Mouse (Mus musculus) left cerebral cortex, adult 2 months (tissue): ENCODE results near the gene Gm20481. TPM values are rescaled to one million over a fixed set of nuclear protein-coding genes. Genes with fewer than 3 reads are reported as not detected.
"Not testable (repeated sequence)": the region's sequence is repeated elsewhere in the genome, so short reads cannot be mapped to it uniquely, and the experiment has no call there.

Experiments
- DNase-seq, 2 experiments: peaks; one replicate each; pipeline ENCODE4 v3.0.0; 2021 to 2022; ENCODE audit warnings: low spot score in 2 of 2, mixed read lengths in 1 of 2; ENCODE audit errors: extremely low spot score in 1 of 2
- H3K27ac ChIP-seq: fragments of 200-600 bp; 2 replicates; pipeline ENCODE4 v1.8.1; 2022
- H3K4me3 ChIP-seq: fragments of 200-600 bp; 2 replicates; pipeline ENCODE4 v1.8.1; 2022
- CTCF ChIP-seq: fragments of 200-600 bp; IDR thresholded peaks from 2 replicates; pipeline ENCODE4 v1.8.1; 2022; ENCODE audit warnings: antibody characterized with exemption, mild to moderate bottlenecking, moderate library complexity
- intact Hi-C: fragments of 180-260 bp; cut with DNase I; formaldehyde crosslinking; loops from one replicate; pipeline ENCODE4 v1.15.1; 2025
- long read RNA-seq, 2 experiments: library from polyadenylated mRNA; stranded (forward); transcript quantifications; one replicate each; pipeline ENCODE4 v2.0.0; 2021; ENCODE audit warnings: borderline mapping rate in 2 of 2
- total RNA-seq, 2 experiments: library from RNA; stranded (reverse); gene quantifications; 2 replicates each; pipeline ENCODE4 v1.2.3; 2021

Gene Gm20481
- total RNA-seq = not detected
- long read RNA-seq, experiment 1, partial matches to known transcripts = 0 of 1 reads
- long read RNA-seq, experiment 1, other reads (novel, unspliced or antisense) = 1 of 1 reads
- long read RNA-seq, experiment 2 = 0 reads

DNA sequence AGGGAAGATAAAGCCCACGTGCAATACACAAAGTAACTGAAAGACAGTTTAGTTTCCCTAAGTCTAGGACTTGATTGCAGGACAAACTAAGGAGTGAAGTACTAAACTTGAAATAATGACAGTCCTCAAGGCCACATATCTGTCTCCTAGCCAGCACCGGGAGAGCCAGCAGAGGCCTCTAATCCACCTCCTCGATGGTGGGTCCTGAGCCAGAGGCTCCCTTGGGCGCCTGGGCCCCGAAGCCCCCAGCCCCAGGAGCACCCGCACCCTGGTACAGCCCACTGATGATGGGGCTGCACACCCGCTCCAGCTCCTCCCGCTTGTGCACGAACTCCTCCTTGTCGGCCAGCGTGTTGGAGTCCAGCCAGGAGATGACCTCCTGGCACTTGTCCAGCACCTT is at the start of gene Gm20481:
TSS of gene Gm20481 (plus strand) at position 91 of the 400 bp plus-strand sequence.
- H3K27ac ChIP-seq, H3K4me3 ChIP-seq, DNase-seq, intact Hi-C loops: not testable (repeated sequence)

DNA sequence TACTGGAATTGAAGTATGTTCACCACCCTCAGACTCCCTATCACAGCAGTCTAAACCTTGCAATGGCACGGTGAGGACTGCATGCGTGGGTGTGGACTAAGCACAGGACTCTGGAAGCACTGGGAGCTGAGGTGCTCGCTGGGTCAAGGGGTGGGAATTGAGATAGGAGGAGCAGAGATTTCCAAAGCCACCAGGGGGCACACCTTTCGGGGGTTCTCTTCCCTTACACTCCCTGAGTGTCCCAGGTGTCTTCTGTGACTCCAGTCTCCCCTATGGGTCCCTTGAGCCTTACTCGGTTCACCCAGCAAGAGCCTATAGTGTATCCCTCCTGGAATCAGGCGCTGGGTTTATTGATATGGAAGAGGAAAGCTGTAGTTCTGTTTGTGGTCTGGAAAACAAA is 46.8 kb upstream of the Gm20481 start:
- no peak overlapping the region for H3K27ac ChIP-seq
- peak; percentile 16 for TF ChIP-seq CTCF
- H3K4me3 ChIP-seq = no peak overlapping the region
- no peak for DNase-seq
- intact Hi-C loops = no loop called here

DNA sequence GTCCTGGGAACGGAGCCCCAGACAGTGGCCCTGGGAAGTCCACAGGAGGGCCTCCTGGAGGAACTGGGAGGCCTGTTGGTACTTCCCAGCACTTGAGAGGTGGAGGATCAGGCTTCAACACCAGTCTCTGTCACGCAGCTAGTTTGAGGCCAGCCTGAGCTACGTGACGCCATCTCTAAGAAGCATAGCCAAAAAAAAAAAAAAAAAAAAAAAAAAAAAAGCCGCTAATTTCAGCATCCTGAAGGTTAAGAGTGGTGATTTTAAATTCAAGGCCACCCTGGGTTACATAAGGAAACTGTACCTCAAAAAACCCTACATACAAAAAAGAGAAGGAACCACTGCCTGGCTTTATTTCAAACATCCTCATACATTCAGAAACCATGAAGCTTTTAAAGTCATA is 45.5 kb upstream of the Gm20481 start:
- Histone ChIP-seq H3K27ac (no peak overlapping the region), H3K4me3 (no peak overlapping the region)
- intact Hi-C loops = no loop called here
- TF ChIP-seq CTCF = no peak
- DNase-seq = no peak

DNA sequence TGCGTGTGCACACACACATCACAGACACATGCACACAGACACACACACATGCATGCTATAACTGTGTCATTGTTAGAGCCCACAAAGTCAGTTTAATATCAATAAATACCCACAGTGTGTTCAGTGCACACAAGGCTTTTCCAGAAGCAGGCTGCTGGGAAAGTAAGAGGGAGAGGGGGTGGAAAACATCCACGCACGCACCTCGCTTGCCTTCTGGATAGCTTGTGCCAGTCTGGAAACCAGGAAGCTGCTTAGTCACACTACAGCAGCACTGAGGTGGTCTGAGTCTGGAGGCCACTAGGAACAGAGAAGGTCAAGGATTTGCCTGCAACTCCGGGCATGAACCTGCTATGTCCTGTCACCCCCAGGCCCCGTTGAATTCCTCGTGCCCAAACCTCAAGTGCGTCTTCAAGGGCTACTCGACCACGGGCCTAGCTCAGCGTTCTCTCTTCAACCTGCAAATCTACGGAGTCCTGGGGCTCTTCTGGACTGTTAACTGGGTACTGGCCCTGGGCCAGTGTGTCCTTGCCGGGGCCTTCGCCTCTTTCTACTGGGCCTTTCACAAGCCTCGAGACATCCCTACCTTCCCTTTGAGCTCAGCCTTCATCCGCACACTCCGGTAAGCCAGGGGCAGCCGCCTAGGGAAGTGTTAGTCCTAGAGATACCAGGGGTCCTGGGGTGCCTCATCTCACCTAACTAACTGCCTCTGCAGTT is 42.2 kb upstream of the Gm20481 start:
- peak overlapping the region; percentile 50; the same call in 1 of the 2 replicates for H3K27ac ChIP-seq
- intact Hi-C loops = no loop called here
- H3K4me3 ChIP-seq = no peak overlapping the region
- DNase-seq = peak in 1 of 2 experiments; percentile 33
- TF ChIP-seq CTCF = no peak

DNA sequence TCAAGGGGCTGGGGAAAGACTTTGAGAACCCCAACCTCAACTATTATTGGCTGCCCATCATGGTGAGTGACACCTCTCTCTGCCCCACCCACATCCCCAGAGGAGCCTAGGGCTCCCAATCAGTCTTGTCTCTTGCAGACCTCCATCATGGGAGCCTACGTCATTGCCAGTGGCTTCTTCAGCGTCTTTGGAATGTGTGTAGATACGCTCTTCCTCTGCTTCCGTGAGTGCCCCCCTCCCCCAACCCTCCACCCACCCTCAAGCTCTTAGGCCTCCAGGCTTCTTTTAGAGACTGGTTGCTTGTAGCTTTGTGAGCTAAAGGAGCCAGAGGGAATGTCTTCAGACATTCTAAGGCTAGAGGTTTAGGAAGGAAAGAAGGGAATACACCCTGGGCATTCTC is 40.9 kb upstream of the Gm20481 start:
- no peak for DNase-seq
- intact Hi-C loops = no loop called here
- Histone ChIP-seq H3K4me3 (no peak overlapping the region), H3K27ac (no peak overlapping the region)
- TF ChIP-seq CTCF = no peak

DNA sequence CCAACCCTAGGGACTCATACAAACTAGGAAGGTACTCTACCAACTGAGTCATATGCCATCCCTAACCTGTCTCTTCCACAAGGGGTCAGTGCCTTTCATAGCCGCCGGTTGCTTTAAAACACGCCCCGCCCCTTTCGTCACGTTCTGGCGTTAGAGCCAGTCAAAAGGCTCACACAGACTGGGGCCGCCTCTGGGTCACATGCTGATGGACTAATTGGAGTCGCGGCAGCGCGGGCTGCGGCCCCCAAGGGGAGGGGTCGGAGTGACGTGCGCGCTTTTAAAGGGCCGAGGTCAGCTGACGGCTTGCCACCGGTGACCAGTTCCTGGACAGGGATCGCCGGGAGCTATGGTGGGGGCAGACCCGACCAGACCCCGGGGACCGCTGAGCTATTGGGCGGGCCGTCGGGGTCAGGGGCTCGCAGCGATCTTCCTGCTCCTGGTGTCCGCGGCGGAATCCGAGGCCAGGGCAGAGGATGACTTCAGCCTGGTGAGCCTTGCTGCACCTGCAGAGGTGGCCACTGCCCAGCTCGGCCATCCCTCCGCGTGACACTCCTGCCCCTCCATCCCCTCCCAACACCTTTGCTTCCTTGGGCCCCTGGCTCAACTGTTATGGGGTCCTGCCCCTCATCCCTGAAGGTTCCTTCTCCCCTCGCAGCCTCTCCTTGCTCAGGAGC is 38.5 kb upstream of the Gm20481 start, which contains the start of gene Neu1:
TSS of gene Neu1 (plus strand) at position 193 of the 674 bp plus-strand sequence.
- peak; percentile 97 for DNase-seq

DNA sequence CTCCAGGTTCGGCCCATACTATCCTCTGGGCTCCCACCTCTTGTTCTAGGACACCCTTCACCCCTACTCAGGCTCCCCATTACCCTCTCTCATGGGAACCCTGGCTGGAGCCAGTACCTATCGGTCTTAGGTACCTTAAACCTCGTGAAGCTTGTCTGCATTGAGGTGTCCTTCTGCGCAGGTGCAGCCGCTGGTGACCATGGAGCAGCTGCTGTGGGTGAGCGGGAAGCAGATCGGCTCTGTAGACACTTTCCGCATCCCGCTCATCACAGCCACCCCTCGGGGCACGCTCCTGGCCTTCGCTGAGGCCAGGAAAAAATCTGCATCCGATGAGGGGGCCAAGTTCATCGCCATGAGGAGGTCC is 38.0 kb upstream of the Gm20481 start:
- Histone ChIP-seq H3K27ac (peak overlapping the region; percentile 90), H3K4me3 (peak overlapping the region; percentile 75)
- intact Hi-C loops = loop anchor here (2.0 kb wide), 2 partner anchors 19 to 33 kb away; partner anchors contain the start of genes C2 and Ehmt2
- DNase-seq = peak; percentile 39 to 44
- TF ChIP-seq CTCF = no peak

More for the DNA sequence above, 38.5 kb upstream of the Gm20481 start, which contains the start of gene Neu1:
- intact Hi-C loops = loop anchor here (2.0 kb wide), 2 partner anchors 20 to 32 kb away; partner anchors contain the start of genes C2 and Ehmt2
- H3K4me3 ChIP-seq = peak within 1 kb of the TSS; percentile 75
- peak within 1 kb of the TSS; percentile 90 for H3K27ac ChIP-seq
- TF ChIP-seq CTCF = peak; percentile 78

DNA sequence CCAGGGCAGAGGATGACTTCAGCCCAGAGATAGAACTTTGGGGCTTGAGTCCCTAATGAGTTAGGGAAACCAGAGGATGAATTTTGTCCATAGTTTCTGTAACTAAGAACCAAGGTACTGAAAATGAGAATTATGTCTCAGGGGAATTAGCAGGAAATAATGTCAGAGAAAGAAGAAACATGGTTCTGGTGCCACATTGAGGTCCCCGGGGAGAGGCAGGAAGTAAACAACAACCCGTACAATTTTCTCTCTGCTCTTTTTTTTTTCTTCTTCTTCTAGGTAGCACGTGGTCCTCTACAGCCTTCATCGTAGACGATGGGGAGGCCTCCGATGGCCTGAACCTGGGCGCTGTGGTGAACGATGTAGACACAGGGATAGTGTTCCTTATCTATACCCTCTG is 37.4 kb upstream of the Gm20481 start:
- intact Hi-C loops = no loop called here
- no peak for TF ChIP-seq CTCF
- no peak for DNase-seq
- H3K4me3 ChIP-seq = peak overlapping the region; percentile 75
- H3K27ac ChIP-seq = no peak overlapping the region; the same call in 1 of the 2 replicates

DNA sequence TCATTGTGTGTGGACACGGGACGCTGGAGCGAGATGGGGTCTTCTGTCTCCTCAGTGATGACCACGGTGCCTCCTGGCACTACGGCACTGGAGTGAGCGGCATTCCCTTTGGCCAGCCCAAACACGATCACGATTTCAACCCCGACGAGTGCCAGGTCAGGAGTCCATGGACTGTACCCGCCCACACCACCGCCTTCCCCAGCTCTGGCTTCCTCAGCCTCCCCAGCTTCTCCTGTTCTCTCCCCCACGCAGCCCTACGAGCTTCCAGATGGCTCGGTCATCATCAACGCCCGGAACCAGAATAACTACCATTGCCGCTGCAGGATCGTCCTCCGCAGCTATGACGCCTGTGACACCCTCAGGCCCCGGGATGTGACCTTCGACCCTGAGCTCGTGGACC is 35.7 kb upstream of the Gm20481 start:
- TF ChIP-seq CTCF = no peak
- Histone ChIP-seq H3K4me3 (no peak overlapping the region), H3K27ac (no peak overlapping the region)
- intact Hi-C loops = no loop called here
- DNase-seq = no peak

DNA sequence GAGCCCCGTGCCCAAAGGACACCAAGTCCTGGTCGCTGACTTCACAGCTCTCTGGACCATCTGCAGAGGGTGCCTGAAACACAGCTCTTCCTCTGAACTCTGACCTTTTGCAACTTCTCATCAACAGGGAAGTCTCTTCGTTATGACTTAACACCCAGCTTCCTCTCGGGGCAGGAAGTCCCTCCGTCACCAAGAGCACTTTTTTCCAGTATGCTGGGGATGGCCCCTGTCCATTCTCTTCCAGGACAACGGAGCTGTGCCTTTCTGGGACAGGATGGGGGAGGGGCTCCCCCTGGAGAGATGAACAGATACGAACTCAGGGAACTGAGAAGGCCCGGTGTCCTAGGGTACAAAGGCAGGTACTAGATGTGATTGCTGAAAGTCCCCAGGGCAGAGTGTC is 34.9 kb upstream of the Gm20481 start:
- H3K4me3 ChIP-seq = no peak overlapping the region
- TF ChIP-seq CTCF = no peak
- no peak for DNase-seq
- no peak overlapping the region for H3K27ac ChIP-seq
- intact Hi-C loops = no loop called here

DNA sequence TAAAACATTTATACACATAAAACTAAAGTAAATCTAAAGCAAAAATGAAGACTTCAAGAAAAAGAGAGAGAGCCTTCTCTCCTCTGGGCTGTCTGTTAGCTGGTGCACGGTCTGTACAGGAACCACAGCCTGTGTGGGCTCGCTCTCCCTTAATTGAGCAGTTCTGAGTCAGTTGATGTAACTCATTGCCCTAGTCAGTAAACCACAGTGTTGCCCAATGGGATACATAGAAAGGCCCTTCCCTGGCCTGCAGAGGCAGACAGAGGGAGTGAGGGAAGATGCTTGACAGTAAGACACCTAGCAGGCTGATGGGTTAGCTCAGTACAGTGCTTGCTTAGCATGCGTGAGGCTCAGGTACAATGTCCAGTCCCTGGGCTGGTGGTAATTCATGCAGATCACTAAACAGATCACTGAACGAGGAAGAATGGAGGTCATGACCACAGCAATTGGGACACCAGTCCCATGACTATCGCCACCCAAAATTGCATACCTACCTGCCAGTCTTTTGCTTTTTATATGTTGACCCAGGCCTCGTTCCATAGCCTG is 31.7 kb upstream of the Gm20481 start:
- DNase-seq = no peak
- Histone ChIP-seq H3K4me3 (no peak overlapping the region), H3K27ac (no peak overlapping the region)
- intact Hi-C loops = no loop called here
- TF ChIP-seq CTCF = no peak
